Mouse (Mus musculus) spleen, postnatal 14 days (tissue): ENCODE measurements around the gene Anapc4.
A peak's percentile ranks its signal among the peaks of the same experiment; 100 is the strongest.

Experiments used
- DNase-seq, 2 experiments: peaks; one replicate each; pipeline ENCODE4 v3.0.0; 2021 to 2022; ENCODE audit warnings: low spot score in 2 of 2

Gene Anapc4

DNA sequence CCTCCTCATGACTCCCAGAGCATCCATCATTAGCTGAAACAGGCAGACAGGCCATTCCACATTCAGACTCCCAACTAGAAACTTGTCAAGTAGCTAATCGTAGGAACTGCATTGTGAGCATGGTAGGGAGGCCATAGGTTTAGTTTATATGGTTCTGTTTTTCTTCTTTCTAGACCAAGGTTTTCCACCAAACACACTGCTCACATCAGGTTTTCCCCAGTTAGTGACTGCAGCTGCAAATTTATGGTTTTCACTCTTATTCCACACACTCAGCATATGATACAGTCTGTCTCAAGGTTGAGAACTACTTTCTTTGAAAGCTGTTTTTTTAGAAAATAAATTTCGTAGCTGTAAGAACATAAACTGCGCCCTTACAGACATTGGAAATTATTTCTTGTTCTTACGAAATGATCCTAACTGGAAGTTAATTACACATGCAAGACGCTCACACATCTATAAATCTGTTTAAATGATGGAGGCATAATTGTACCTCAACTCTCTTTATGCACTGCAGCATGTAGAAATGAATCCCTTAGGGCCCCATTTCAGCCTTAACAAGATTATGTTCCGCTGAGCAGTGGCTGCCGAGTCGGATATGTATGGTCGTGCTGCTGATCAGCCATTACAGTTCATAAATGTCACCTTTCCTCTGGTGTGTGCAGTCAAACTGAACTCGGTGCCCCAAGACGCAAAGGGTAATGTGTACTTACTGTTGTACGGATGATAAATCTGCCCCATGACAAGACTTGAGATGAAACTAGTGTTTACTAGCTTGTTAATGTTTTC, 35.3 kb downstream of the Anapc4 start:
- no peak for DNase-seq

DNA sequence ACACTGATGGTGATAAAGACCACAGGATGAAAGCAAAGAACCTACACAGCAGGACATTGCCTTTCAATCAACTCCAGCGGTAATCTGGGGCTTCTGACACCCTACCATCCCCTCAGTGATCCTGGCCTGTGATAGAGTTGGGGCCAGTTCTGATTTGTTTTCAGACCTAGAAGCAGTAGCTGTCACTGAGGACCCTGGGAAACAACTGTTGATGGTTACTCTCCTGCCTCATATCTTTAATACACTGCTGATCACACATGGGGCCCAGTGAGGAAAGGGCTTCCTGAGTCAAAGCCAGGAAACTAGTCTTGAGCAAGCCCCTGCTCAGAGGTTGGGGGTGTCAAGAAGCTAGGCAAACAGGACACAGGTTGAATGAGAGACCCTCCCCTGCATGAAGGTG, 37.6 kb downstream of the Anapc4 start:
- DNase-seq: no peak

DNA sequence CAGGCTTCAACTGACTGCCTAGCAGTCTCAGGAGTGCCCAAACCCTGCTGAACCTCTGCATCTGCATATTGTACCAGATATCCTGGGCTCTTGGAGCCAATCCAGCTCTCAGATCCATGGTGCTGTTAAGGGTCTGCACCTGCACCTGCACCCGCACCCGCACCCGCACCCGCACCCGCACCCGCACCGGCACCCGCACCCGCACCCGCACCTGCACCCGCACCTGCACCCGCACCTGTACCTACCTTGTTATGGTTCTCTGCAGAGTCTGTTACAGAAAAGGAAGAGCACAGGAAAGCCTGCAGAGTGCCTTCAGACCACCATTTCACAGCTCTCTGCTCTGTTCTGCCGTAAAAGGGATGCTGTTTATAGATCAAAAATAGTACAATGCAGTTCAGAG, 38.2 kb downstream of the Anapc4 start:
- DNase-seq: no peak

- DNase-seq: peak in 1 of 2 experiments; percentile 17
These were observed 45.0 kb downstream of the Anapc4 start for GRCm38 (mm10) chr5:52878847-52879246.

DNA sequence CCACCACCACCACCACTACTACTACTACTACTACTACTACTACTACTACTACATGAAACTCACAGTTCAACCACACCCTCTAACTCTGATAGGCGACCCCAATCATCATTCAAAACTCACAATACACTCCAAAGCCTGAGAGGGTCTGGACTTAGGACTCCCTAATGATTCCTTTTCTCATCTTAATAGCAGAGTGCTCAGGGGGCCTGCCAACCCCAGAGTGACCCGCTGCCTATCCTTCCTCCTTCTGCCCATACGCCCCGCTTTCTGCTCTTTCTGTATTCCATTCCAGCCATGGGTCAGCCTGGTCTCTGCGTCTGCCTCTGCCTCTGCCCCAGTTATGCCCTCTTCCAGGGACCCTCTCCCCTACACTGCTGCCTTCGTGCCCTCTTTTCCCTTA, 46.1 kb downstream of the Anapc4 start:
- DNase-seq: no peak

GRCm38 (mm10) chr5:52882446-52882845, 48.6 kb downstream of the Anapc4 start:
- DNase-seq: no peak

DNA sequence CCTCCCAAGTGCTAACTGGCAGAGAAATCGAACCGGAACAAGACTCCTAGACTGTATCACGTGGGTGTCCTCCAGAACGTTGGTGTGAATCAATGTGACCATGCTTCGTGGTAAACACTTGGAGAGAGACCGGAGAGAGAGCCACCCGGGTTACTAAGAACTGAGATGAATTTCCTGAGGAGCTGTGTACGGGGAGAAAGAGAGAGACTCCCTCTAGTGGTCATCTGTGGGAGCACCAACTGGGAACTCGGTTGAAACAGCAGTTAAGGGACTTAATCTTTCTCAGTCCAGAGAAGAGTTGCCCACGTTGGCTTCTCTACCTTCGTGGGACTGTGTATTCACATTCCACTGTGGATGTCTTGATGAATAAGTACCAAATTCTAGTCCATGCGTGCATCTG, 53.3 kb downstream of the Anapc4 start:
- DNase-seq: peak in 1 of 2 experiments; percentile 40

- DNase-seq: no peak
These were observed 56.1 kb downstream of the Anapc4 start for GRCm38 (mm10) chr5:52889919-52890318.

- no peak for DNase-seq
These were observed 58.4 kb downstream of the Anapc4 start for GRCm38 (mm10) chr5:52891949-52892835.

DNA sequence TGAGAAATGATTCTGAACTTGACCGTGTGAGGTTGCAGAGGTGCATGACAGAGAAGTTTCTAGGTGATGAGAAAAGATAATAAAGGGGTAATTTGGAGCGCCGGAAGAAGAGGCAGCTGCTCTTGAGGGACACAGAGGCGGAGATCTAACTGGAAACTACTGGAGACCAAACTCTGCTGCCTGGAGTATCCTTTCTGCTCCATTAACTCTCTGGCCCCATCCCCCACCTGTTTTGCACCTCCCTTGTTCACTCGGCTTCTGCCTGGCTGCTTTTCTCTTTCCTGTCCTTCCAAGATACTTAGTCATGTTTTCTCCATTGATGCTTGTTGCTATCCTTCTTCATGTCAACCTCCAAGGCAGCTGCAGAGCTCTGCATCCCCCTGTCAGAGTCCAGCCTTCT, 60.1 kb downstream of the Anapc4 start:
- no peak for DNase-seq

DNA sequence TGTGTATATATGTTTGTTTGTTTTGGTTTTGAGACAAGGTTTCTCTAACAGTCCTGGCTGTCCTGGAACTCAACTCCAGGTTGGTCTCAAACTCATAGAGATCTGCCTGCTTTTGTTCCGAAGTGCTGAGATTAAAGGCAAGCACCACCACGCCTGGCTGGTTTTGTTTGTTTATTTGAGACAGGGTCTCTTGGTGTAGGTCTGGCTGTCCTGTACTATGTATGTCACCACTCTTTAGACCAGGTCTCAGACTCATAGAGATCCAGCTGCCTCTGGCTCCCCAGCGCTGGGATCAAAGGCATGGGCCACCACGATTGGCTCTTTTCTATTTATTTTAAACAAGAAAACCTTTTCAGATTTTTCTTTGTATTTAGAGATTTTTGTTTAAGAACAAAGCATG, 70.4 kb downstream of the Anapc4 start:
- no peak for DNase-seq

DNA sequence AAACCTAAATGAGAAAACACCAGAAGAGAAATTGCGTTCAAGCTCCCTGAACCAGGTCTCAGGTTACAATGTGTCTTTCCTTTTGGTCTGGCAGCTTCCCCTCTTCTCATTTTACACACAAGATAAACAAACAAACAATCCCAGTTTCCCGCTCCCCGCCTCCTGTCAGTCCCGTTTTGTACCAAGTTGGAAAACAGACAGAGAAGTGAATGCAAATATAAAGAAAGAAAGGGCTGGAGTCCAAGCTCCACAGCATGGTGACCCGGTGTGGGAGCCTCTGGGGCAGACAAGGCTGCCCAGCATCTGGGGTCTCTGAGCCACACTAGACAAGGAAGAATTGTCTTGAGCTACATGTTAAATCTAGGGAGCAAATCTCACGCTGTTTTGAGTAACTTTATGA, 70.9 kb downstream of the Anapc4 start:
- DNase-seq: no peak

- no peak for DNase-seq
These were observed 74.4 kb downstream of the Anapc4 start for GRCm38 (mm10) chr5:52908246-52908645.

DNA sequence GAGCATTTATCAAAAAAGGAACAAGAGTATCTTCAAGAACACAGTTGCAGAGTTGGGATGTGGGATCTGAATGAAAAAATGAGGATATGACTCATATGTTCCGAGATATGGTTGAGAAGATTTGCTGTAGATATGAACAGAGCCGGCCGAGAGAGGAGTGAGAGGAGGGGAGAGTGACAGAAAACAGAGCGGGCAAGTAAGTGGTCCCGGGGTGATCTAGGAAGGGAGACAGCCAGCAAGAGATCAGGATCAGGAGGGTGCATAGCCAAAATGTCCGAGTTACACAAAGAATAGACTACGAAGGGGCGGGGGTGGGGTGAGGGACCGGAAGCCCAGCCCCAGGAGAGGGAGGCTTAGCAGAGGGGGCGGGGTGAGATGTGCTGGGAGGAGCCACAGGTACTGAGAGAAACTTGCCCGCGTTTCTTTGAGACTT, 76.4 kb downstream of the Anapc4 start:
- no peak for DNase-seq

- DNase-seq: no peak
These were observed 77.6 kb downstream of the Anapc4 start for GRCm38 (mm10) chr5:52911286-52911870.

GRCm38 (mm10) chr5:52913711-52914110, 79.9 kb downstream of the Anapc4 start:
- DNase-seq: no peak

DNA sequence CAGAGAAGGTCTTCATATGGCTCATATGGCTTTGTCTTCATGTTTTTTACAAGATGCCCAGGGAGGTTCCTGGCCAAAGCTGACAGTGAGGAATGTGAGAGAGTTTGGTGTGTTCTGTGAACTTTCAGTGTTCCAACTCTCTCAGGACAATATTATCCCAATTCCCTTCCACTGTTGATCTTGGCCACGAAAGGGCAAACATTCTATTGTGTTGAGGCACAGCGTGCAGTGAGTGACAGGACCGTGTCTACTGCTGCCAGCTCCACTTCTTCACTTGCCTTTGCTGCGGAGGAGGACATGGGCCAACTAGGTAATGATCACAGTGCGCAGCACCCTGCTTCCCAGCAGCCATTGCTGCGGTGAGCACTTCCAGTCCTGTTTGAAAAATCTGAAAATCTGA, 82.4 kb downstream of the Anapc4 start:
- DNase-seq: no peak
